19 mouse cellular contexts compared by ENCODE assay signal in the genomic region with DNA sequence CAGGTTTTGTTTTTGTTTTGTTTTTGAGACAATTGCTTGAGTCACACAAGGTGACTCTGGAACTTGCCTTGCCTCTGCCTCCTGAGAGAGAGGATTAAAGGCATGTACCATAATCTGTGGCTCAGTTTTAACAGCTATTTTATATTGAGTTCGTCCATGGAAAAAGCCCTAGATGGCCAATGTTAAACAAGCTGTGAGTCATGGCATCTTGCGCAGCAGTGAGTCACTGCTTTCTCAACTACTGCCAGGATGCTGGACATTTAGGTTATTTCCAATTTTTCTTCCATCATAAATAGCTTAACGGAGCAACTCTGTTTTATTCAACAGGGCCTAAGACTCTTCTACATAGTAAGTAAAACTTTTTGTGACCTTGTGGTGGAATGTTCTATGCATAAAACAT.
DNase-seq lines count a peak whose midpoint lies in the region; ATAC-seq and TF ChIP-seq lines count a peak whose summit lies in the region.
"Had no signal": no experiment of that assay in that cellular context is flagged by ENCODE, and none has a peak within 500 bp of the region (broad histone marks: within the 10 kb centered on the region; RNA-seq: fewer than 3 reads in every experiment).

No protein-coding gene starts in this region.

- DNase-seq in adrenal gland, adult 2 months = peak; percentile 70
- DNase-seq in adrenal gland, adult 18-20 months (ENCODE audit: low spot score in 2 of 2) = no peak
- peak; percentile 66 for DNase-seq in lung, postnatal 0 days (ENCODE audit: low spot score)
- DNase-seq in lung, postnatal 36 days = no peak
- DNase-seq in brain, adult 2 months (ENCODE audit: low read depth, low spot score) = peak; percentile 73
- DNase-seq in urinary bladder, adult 2 months (ENCODE audit: low spot score) = no peak
- no peak for DNase-seq in layer of hippocampus, adult 2 months (ENCODE audit: low spot score in 2 of 2)
- DNase-seq: B cell, adult 2 months; cerebellum, postnatal 10 days; embryo, embryonic 11 days; forebrain, postnatal 0 days; gastrocnemius, postnatal 25 days; thymus, postnatal 14 days had no signal

- H3K27ac ChIP-seq in lung, postnatal 0 days (ENCODE audit: low read length) = no peak overlapping the region
- H3K27ac ChIP-seq in layer of hippocampus, adult 2 months = no peak overlapping the region
- H3K27ac ChIP-seq in kidney, embryonic 14.5 days (ENCODE audit: low read depth, low read length) = no peak overlapping the region
- H3K27ac ChIP-seq: kidney, postnatal 0 days; lung, embryonic 15.5 days had no signal

- H3K9ac ChIP-seq in lung, postnatal 0 days (replicated peaks; ENCODE audit: low read depth) = no peak overlapping the region
- no peak overlapping the region for H3K9ac ChIP-seq in kidney, embryonic 14.5 days (ENCODE audit: low read depth, low read length)
- H3K9ac ChIP-seq: forebrain, postnatal 0 days; heart, embryonic 12.5 days; lung, embryonic 15.5 days had no signal

- no peak overlapping the region for H3K4me2 ChIP-seq in lung, postnatal 0 days (replicated peaks; ENCODE audit: low read depth, low read length)
- H3K4me2 ChIP-seq in kidney, embryonic 14.5 days (replicated peaks; ENCODE audit: low read depth, low read length) = no peak overlapping the region
- H3K4me2 ChIP-seq: heart, embryonic 12.5 days; liver, embryonic 11.5 days; lung, embryonic 15.5 days had no signal

- H3K9me3 ChIP-seq in lung, postnatal 0 days (ENCODE audit: low read length) = no peaks in the 10 kb centered on the region
- no peaks in the 10 kb centered on the region for H3K9me3 ChIP-seq in kidney, embryonic 14.5 days (ENCODE audit: control insufficient read depth, low read length)
- H3K9me3 ChIP-seq: heart, embryonic 12.5 days; lung, embryonic 15.5 days had no signal

- no peak overlapping the region for H3K4me3 ChIP-seq in lung, postnatal 0 days (ENCODE audit: low read depth, low read length)
- no peak overlapping the region for H3K4me3 ChIP-seq in layer of hippocampus, adult 2 months
- H3K4me3 ChIP-seq in kidney, embryonic 14.5 days (ENCODE audit: low read length) = no peak overlapping the region
- H3K4me3 ChIP-seq: erythroblast, embryonic 14.5 days; heart, embryonic 12.5 days; lung, embryonic 15.5 days had no signal

- WGBS in lung, postnatal 0 days = 80% methylated on average over 3 of the region's 3 CpGs
- WGBS in kidney, embryonic 14.5 days = 96% methylated on average over 3 of the region's 3 CpGs

- H3K4me1 ChIP-seq in lung, postnatal 0 days (ENCODE audit: insufficient read depth, low read depth, low read length) = 0 out of 2 replicates have a peak, but pooled peaks cover 5% of the 10 kb centered on the region
- peaks cover 13% of the 10 kb centered on the region for H3K4me1 ChIP-seq in kidney, embryonic 14.5 days (ENCODE audit: control insufficient read depth, insufficient read depth, low read length)

- no peak for TF ChIP-seq EP300 in lung, postnatal 0 days (IDR thresholded peaks at IDR 0.05)

- H3K27me3 ChIP-seq in lung, postnatal 0 days (replicated peaks; ENCODE audit: insufficient read depth, low read length) = no peaks in the 10 kb centered on the region
- H3K27me3 ChIP-seq in kidney, embryonic 14.5 days (ENCODE audit: control insufficient read depth, insufficient read depth, low read length) = no peaks in the 10 kb centered on the region
- H3K27me3 ChIP-seq: heart, embryonic 12.5 days; lung, embryonic 15.5 days had no signal

- no peak for ATAC-seq in lung, postnatal 0 days
- no peak for ATAC-seq in kidney, embryonic 14.5 days (ENCODE audit: low FRiP score, low TSS enrichment)
- ATAC-seq: forebrain, postnatal 0 days had no signal

- H3K36me3 ChIP-seq in lung, postnatal 0 days (ENCODE audit: insufficient read depth, low read length) = no peaks in the 10 kb centered on the region
- H3K36me3 ChIP-seq in kidney, embryonic 14.5 days (ENCODE audit: control insufficient read depth, insufficient read depth, low read length) = no peaks in the 10 kb centered on the region
- H3K36me3 ChIP-seq: lung, embryonic 15.5 days had no signal

- TF ChIP-seq CTCF in lung, postnatal 0 days (IDR thresholded peaks at IDR 0.05) = no peak
- TF ChIP-seq CTCF in layer of hippocampus, adult 2 months (conservative IDR thresholded peaks at IDR 0.05) = no peak

Comparison
In these comparisons a context has a peak if more than half of its experiments do, and no peak if none do; other contexts are left out.
1. DNase-seq: peak in adrenal gland, adult 2 months (single experiment), lung, postnatal 0 days (single experiment) and brain, adult 2 months (single experiment); none in adrenal gland, adult 18-20 months (0 of 2), lung, postnatal 36 days (single experiment), urinary bladder, adult 2 months (single experiment) and layer of hippocampus, adult 2 months (0 of 2).